Mouse (Mus musculus) Patski (cell line): ENCODE data around the gene Neurl1a. TPM values are rescaled to one million over a fixed set of nuclear protein-coding genes. Genes with fewer than 3 reads are reported as not detected.

Experiments used
- ATAC-seq: fragments of 100-300 bp; one replicate; pipeline ENCODE4 v1.8.0; 2021
- CTCF ChIA-PET: fragments of 350-600 bp; sonication (Branson Sonifier 250); formaldehyde crosslinking; loops from one replicate; lab custom pipeline; 2022; ENCODE audit warnings: inconsistent platforms; lab: Charles Lee
- POLR2A ChIA-PET: fragments of 350-600 bp; sonication (Branson Sonifier 250); formaldehyde crosslinking; loops from one replicate; lab custom pipeline; 2022; ENCODE audit warnings: antibody characterized with exemption, inconsistent platforms; lab: Charles Lee
- DNase-seq: peaks from one replicate; pipeline ENCODE4 v3.0.0-alpha.2; 2011; ENCODE audit warnings: low read depth, low spot score
- H3K27me3 ChIP-seq: fragments of 371-371 bp; one replicate; pipeline ENCODE4 v1.5.1; 2021
- CTCF ChIP-seq: fragments of 100-300 bp; IDR thresholded peaks from one replicate; pipeline ENCODE4 v1.5.1; 2021
- in situ Hi-C: fragments of 300-500 bp; cut with MboI; formaldehyde crosslinking; loops from 3 replicates; pipeline ENCODE4 v1.11.1; 2018; ENCODE audit warnings: low pct_unique_long_range_greater_than_20kb, mixed read lengths
- polyA plus RNA-seq: library from polyadenylated mRNA; unstranded; gene quantifications from one replicate; pipeline ENCODE4 v1.2.3, GENCODE M21; 2021

Neurl1a gene
- polyA plus RNA-seq, 1 experiment from 2014 or later: 0.28 TPM

- DNase-seq (no peak), ATAC-seq (no peak)
- ChIA-PET CTCF (interaction anchor here (2.9 kb wide), 1 partner anchor 26 kb away, joined by 8 read pairs; no protein-coding TSS in a partner anchor), POLR2A (no interaction called here)
- no peak for TF ChIP-seq CTCF
- H3K27me3 ChIP-seq: no peaks in the 10 kb centered on the region
- in situ Hi-C loops: no loop called here
Measured at GRCm38 (mm10) chr19:47142438-47142837, 36.2 kb upstream of the Neurl1a start.

DNA sequence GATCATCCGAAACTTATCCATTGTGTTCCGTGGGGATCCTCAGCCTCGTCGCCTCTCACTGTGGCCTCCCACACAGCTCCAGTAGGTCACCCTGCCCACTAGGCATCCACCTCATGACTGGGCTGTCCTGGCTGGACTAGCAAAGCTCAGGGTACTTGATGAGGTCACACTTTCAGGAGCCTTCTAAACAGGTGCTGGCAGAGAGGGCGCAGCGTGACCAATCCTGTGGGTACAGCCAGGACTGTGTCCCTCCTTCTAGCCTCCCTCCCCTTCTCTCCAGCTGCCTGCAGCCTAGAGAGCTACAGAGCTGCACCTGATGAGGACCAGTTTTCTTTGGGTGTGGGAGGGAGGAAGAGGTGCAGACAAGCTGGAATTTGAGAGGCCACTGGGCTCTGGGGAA, 34.5 kb upstream of the Neurl1a start, which contains the start of gene Calhm1:
Calhm1 (minus strand) TSS at position 101 of the 400 bp plus-strand sequence.
- ChIA-PET CTCF (interaction anchor here (1.2 kb wide), 1 partner anchor 9 kb away, joined by 3 read pairs; no protein-coding TSS in a partner anchor), POLR2A (no interaction called here)
- TF ChIP-seq CTCF: no peak
- ATAC-seq: no peak
- in situ Hi-C loops: no loop called here
- no peaks in the 10 kb centered on the region for H3K27me3 ChIP-seq
- no peak for DNase-seq

- CTCF ChIA-PET: interaction anchor here (5.6 kb wide), 1 partner anchor 20 kb away, joined by 28 read pairs; no protein-coding TSS in a partner anchor
- no peak for TF ChIP-seq CTCF
- ATAC-seq (no peak), DNase-seq (no peak)
- H3K27me3 ChIP-seq: peaks cover 12% of the 10 kb centered on the region
- in situ Hi-C loops: no loop called here
- POLR2A ChIA-PET: interaction anchor here (0.7 kb wide), 1 partner anchor 386 kb away, joined by 3 read pairs; no protein-coding TSS in a partner anchor
Measured at GRCm38 (mm10) chr19:47148267-47148847, 30.3 kb upstream of the Neurl1a start.

DNA sequence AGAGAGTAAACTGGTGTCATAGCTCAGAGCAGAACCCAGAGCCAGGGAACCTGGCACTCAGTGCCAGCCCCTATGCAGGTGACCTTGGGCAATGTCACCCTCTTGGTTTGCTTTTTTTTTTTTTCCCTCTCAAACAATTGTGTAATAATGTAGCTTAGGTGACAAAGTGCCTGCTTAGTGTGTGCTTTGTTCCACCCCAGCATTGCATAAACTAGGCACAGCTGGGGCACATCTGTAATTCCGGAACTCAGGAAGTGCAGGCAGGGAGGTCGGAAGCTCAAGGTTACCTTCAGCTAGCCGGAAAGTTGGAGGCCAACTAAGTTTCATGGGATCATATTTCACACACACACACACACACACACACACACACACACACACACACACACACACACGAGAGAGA, 28.8 kb upstream of the Neurl1a start:
- CTCF ChIA-PET: interaction anchor here (1.5 to 5.6 kb wide), 2 partner anchors 19 to 27 kb away, joined by 4 to 28 read pairs; no protein-coding TSS in a partner anchor
- peaks cover 19% of the 10 kb centered on the region for H3K27me3 ChIP-seq
- ATAC-seq (no peak), DNase-seq (no peak)
- POLR2A ChIA-PET: no interaction called here
- TF ChIP-seq CTCF: no peak
- in situ Hi-C loops: no loop called here

DNA sequence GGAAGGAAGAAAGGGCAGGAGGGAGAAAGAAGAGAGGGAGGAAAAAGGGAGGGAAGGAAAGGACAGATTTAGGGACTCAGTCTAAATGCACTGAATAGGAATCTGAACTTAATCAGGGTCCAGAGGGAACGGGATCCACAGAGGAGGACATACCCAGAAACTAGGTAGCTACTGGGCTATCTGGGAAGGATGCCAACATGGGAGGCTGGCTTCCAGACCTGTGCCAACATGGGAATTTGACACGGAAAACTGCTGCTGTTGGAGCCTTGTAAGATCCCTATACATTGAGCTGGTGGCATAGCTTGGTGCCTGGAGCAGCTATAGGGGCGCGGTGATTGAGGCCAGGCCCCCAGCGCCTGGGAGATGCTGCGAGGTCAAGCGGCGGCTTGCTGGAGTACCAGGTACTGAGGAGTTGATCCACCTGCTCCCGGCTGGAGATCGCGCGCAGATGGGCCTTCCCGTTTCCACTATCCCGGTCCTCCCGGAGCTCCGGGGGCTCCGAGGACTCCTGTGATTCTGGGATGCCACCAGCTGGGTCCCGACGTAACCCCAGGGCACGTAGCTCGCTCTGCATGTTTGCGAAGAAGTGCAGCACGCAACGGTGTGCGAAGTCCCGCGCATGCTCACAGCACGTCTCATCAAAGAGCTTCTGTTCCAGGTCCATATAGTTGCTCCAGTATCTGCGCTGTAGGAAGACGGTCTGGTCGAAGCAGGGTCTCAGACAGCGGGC, 27.1 kb upstream of the Neurl1a start:
- peaks cover 25% of the 10 kb centered on the region for H3K27me3 ChIP-seq
- CTCF ChIA-PET: interaction anchor here (5.6 kb wide), 1 partner anchor 17 kb away, joined by 28 read pairs; no protein-coding TSS in a partner anchor
- POLR2A ChIA-PET: no interaction called here
- in situ Hi-C loops: no loop called here
- TF ChIP-seq CTCF: no peak
- ATAC-seq: no peak
- no peak for DNase-seq

DNA sequence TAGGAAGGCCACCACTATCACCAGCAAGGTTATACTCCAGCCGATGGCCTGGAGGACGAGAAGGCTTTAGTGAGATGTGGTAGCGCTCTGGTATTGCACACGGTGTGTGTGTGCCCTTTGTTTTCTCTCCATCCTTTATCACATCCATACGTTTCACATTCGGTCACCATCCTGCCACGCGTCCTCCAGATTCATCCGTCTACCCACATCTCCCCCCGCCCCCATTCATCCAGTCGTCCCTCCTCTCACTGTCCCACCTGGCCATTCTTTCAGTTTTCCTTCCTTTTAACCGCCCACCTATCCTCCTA, 26.6 kb upstream of the Neurl1a start:
- CTCF ChIA-PET: interaction anchor here (5.6 kb wide), 1 partner anchor 16 kb away, joined by 28 read pairs; no protein-coding TSS in a partner anchor
- DNase-seq (no peak), ATAC-seq (no peak)
- in situ Hi-C loops: no loop called here
- peaks cover 25% of the 10 kb centered on the region for H3K27me3 ChIP-seq
- POLR2A ChIA-PET: no interaction called here
- no peak for TF ChIP-seq CTCF

GRCm38 (mm10) chr19:47153767-47154166, 24.9 kb upstream of the Neurl1a start:
- DNase-seq (no peak), ATAC-seq (no peak)
- peaks cover 34% of the 10 kb centered on the region for H3K27me3 ChIP-seq
- TF ChIP-seq CTCF: no peak
- in situ Hi-C loops: no loop called here
- CTCF ChIA-PET: no interaction called here
- POLR2A ChIA-PET: no interaction called here

- POLR2A ChIA-PET: no interaction called here
- DNase-seq: no peak
Measured at GRCm38 (mm10) chr19:47157664-47158063, 21.0 kb upstream of the Neurl1a start, which contains the start of gene Calhm3. Calhm3 (minus strand) TSS chr19:47157764.

GRCm38 (mm10) chr19:47161669-47162068, 17.0 kb upstream of the Neurl1a start:
- no peak for TF ChIP-seq CTCF
- H3K27me3 ChIP-seq: peaks cover 9% of the 10 kb centered on the region
- DNase-seq: no peak
- CTCF ChIA-PET: no interaction called here
- in situ Hi-C loops: no loop called here
- POLR2A ChIA-PET: interaction anchor here (0.6 kb wide), 1 partner anchor 22 kb away, joined by 3 read pairs; no protein-coding TSS in a partner anchor
- ATAC-seq: no peak

More at GRCm38 (mm10) chr19:47157664-47158063, 21.0 kb upstream of the Neurl1a start, which contains the start of gene Calhm3:
- no peak for ATAC-seq
- H3K27me3 ChIP-seq: peaks cover 21% of the 10 kb centered on the region
- no peak for TF ChIP-seq CTCF
- CTCF ChIA-PET: interaction anchor here (1.1 kb wide), 1 partner anchor 11 kb away, joined by 3 read pairs; no protein-coding TSS in a partner anchor
- in situ Hi-C loops: no loop called here

GRCm38 (mm10) chr19:47163176-47163744, 15.4 kb upstream of the Neurl1a start:
- DNase-seq (no peak), ATAC-seq (no peak)
- TF ChIP-seq CTCF: no peak
- POLR2A ChIA-PET: no interaction called here
- H3K27me3 ChIP-seq: no peaks in the 10 kb centered on the region
- in situ Hi-C loops: no loop called here
- CTCF ChIA-PET: interaction anchor here (6.4 kb wide), 1 partner anchor 39 kb away, joined by 46 read pairs; no protein-coding TSS in a partner anchor
